Mouse (Mus musculus) testis, adult 2 months (tissue): ENCODE results near the gene Zfp189.

Experiments used
- CTCF ChIP-seq: fragments of 200-500 bp; IDR thresholded peaks from 2 replicates; pipeline ENCODE4 v1.5.1; 2012; ENCODE audit warnings: low read depth, mild to moderate bottlenecking, inconsistent platforms, low read length, moderate library complexity; ENCODE audit not compliant: control insufficient read depth, insufficient read depth, insufficient replicate concordance
- POLR2A ChIP-seq: fragments of 200-500 bp; IDR thresholded peaks from 2 replicates; pipeline ENCODE4 v1.6.1; 2012; ENCODE audit warnings: low read depth, mild to moderate bottlenecking, inconsistent platforms, low read length, moderate library complexity; ENCODE audit not compliant: control insufficient read depth

DNA sequence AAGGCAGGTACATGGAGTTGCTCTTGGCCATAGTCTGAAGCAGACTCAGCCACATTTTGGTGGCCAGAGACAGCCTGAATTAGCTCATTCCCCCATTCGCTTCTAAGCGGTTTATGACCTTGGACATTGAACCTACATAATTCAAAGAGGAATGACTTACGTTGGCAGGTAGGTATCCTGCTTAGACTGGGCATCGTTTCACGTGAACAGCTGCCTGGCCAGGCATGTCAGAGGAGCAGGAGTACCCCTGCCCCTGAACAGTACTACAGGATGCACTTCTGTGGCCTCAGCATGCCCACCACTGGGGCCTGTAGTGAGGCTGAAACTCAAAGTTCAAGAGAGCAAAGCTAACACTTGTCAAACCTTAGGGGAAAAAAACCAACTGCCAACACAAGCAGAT lies 32.4 kb downstream of the Zfp189 start:
- no peak for TF ChIP-seq CTCF
- TF ChIP-seq POLR2A, result no peak
